In genomic region chr8:11703789-11704188, GRCm38 (mm10) we compare ENCODE assay signal across 31 mouse cellular contexts. TPM values are rescaled to one million over a fixed set of nuclear protein-coding genes. Genes with fewer than 3 reads are reported as not detected.
"Had no signal": no experiment of that assay in that cellular context is flagged by ENCODE, and none has a peak within 500 bp of the region (broad histone marks: within the 10 kb centered on the region; RNA-seq: fewer than 3 reads in every experiment).

No protein-coding gene starts in this region.

- H3K9ac ChIP-seq: heart, embryonic 12.5 days; hindbrain, embryonic 12.5 days; hindbrain, embryonic 14.5 days; intestine, embryonic 15.5 days; limb, embryonic 13.5 days; limb, embryonic 15.5 days; liver, embryonic 12.5 days had no signal

- H3K36me3 ChIP-seq: heart, embryonic 10.5 days; heart, embryonic 12.5 days; hindbrain, embryonic 10.5 days; hindbrain, embryonic 12.5 days; intestine, embryonic 15.5 days; limb, embryonic 13.5 days; limb, embryonic 15.5 days; liver, embryonic 12.5 days had no signal

- DNase-seq: gastrocnemius, adult 2 months; gastrocnemius, postnatal 10 days; gastrocnemius, postnatal 25 days; heart, adult 18-20 months; heart, postnatal 10 days; heart, postnatal 4 days; kidney, adult 18-20 months; kidney, adult 8-10 months; kidney, postnatal 10 days; kidney, postnatal 25 days; kidney, postnatal 4 days; left cerebral cortex, postnatal 4 days had no signal

- H3K9me3 ChIP-seq: heart, embryonic 10.5 days; hindbrain, embryonic 10.5 days; hindbrain, embryonic 12.5 days; intestine, embryonic 15.5 days; limb, embryonic 13.5 days; limb, embryonic 15.5 days; liver, embryonic 12.5 days had no signal

- H3K27ac ChIP-seq: gastrocnemius, adult 2 months; hindbrain, embryonic 10.5 days; hindbrain, embryonic 12.5 days; hindbrain, embryonic 14.5 days; intestine, embryonic 15.5 days; layer of hippocampus, adult 2 months; limb, embryonic 13.5 days; limb, embryonic 15.5 days; liver, embryonic 12.5 days had no signal

- H3K27me3 ChIP-seq: intestine, embryonic 15.5 days had no signal

- ATAC-seq: hindbrain, embryonic 16.5 days; inflammation-experienced regulatory T-cells, adult 6 months; intestine, embryonic 15.5 days; intestine, postnatal 0 days; liver, embryonic 12.5 days had no signal

- H3K4me3 ChIP-seq: gastrocnemius, adult 2 months; heart, embryonic 10.5 days; heart, embryonic 12.5 days; hindbrain, embryonic 10.5 days; hindbrain, embryonic 12.5 days; intestine, embryonic 15.5 days; layer of hippocampus, adult 2 months; limb, embryonic 13.5 days; limb, embryonic 15.5 days; liver, embryonic 12.5 days had no signal

- H3K4me2 ChIP-seq: heart, embryonic 12.5 days; hindbrain, embryonic 12.5 days; hindbrain, embryonic 14.5 days; intestine, embryonic 15.5 days; limb, embryonic 13.5 days; limb, embryonic 15.5 days; liver, embryonic 12.5 days had no signal

RNA-seq across cellular contexts. Expression of gene 1700016D06Rik, which starts 2.9 kb away (rescaled TPM):
- polyA plus RNA-seq: heart, embryonic 10.5 days; heart, embryonic 12.5 days; heart, embryonic 14.5 days; heart, embryonic 16.5 days; hindbrain, embryonic 12.5 days; hindbrain, embryonic 14.5 days; hindbrain, embryonic 16.5 days; inflammation-experienced regulatory T-cells, adult 6 months; intestine, embryonic 15.5 days; intestine, postnatal 0 days; kidney, embryonic 14.5 days; kidney, embryonic 16.5 days; limb, embryonic 11.5 days; limb, embryonic 15.5 days; liver, adult 2 months; liver, embryonic 12.5 days had no signal
